Mouse (Mus musculus) MEL (cell line): ENCODE results near the gene Meiob. TPM values are rescaled to one million over a fixed set of nuclear protein-coding genes. Genes with fewer than 3 reads are reported as not detected.

ENCODE experiments used
- DNase-seq: peaks from one replicate; pipeline ENCODE4 v3.0.0; 2011; ENCODE audit warnings: low read depth, low spot score
- H3K27ac ChIP-seq: 2 replicates; pipeline ENCODE4 v1.5.1; 2012; ENCODE audit warnings: low read depth, mild to moderate bottlenecking, control low read depth, low read length, moderate library complexity; ENCODE audit not compliant: control insufficient read depth
- H3K27me3 ChIP-seq, 2 experiments: fragments of 150-350 bp in 1 of 2; sonication (generic) in 1 of 2; 2 replicates each; pipeline ENCODE4 v1.6.1; 2012; ENCODE audit warnings: low read length in 2 of 2, mild to moderate bottlenecking in 2 of 2, improper control_type of control experiment in 1 of 2, moderate library complexity in 1 of 2; ENCODE audit not compliant: insufficient read depth in 2 of 2, control insufficient read depth in 1 of 2
- H3K36me3 ChIP-seq, 2 experiments: 2 replicates each; pipeline ENCODE4 v1.6.1; 2012 to 2014; ENCODE audit warnings: low read length in 2 of 2, improper control_type of control experiment in 1 of 2, inconsistent platforms in 1 of 2, mild to moderate bottlenecking in 1 of 2; ENCODE audit not compliant: insufficient read depth in 2 of 2, control insufficient read depth in 1 of 2
- H3K4me1 ChIP-seq, 2 experiments: fragments of 150-350 bp in 1 of 2; sonication (generic) in 1 of 2; 2 replicates each; pipeline ENCODE4 v1.6.1; 2012; ENCODE audit warnings: low read length in 2 of 2, improper control_type of control experiment in 1 of 2, mild to moderate bottlenecking in 1 of 2; ENCODE audit not compliant: insufficient read depth in 2 of 2, control insufficient read depth in 1 of 2
- H3K4me3 ChIP-seq, 2 experiments: fragments of 150-350 bp in 1 of 2; sonication (generic) in 1 of 2; 2 replicates each; pipeline ENCODE4 v1.5.1; 2012; ENCODE audit warnings: low read depth in 2 of 2, low read length in 2 of 2, mild to moderate bottlenecking in 2 of 2, moderate library complexity in 2 of 2, control low read depth in 1 of 2, improper control_type of control experiment in 1 of 2; ENCODE audit not compliant: control insufficient read depth in 1 of 2, insufficient read depth in 1 of 2
- H3K79me2 ChIP-seq: 2 replicates; pipeline ENCODE4 v1.6.1; 2012; ENCODE audit warnings: mild to moderate bottlenecking, low read length, moderate library complexity; ENCODE audit not compliant: control insufficient read depth, poor library complexity, insufficient read depth
- H3K9ac ChIP-seq: 2 replicates; pipeline ENCODE4 v1.6.1; 2012; ENCODE audit warnings: low read depth, mild to moderate bottlenecking, control low read depth, low read length, moderate library complexity; ENCODE audit not compliant: control insufficient read depth, poor library complexity, severe bottlenecking
- H3K9me3 ChIP-seq: fragments of 150-350 bp; sonication (generic); replicated peaks from 2 replicates; pipeline ENCODE4 v1.6.1; 2012; ENCODE audit warnings: mild to moderate bottlenecking, low read length, improper control_type of control experiment, moderate library complexity; ENCODE audit not compliant: insufficient read depth
- BHLHE40 ChIP-seq: IDR thresholded peaks from 2 replicates; pipeline ENCODE4 v1.6.1; 2012; ENCODE audit warnings: low read depth, mild to moderate bottlenecking, inconsistent platforms, low read length, improper control_type of control experiment, borderline replicate concordance
- CHD1 ChIP-seq: IDR thresholded peaks from 2 replicates; pipeline ENCODE4 v1.6.1; 2012; ENCODE audit warnings: low read depth, mild to moderate bottlenecking, inconsistent platforms, low read length, improper control_type of control experiment
- CHD2 ChIP-seq: IDR thresholded peaks from 2 replicates; pipeline ENCODE4 v1.6.1; 2011; ENCODE audit warnings: low read length, improper control_type of control experiment
- ETS1 ChIP-seq: IDR thresholded peaks from 2 replicates; pipeline ENCODE4 v1.6.1; 2012; ENCODE audit warnings: low read depth, mild to moderate bottlenecking, inconsistent platforms, low read length, improper control_type of control experiment, moderate library complexity
- GABPA ChIP-seq: IDR thresholded peaks from 2 replicates; pipeline ENCODE4 v1.6.1; 2012; ENCODE audit warnings: low read depth, mild to moderate bottlenecking, inconsistent platforms, low read length, improper control_type of control experiment, moderate library complexity
- GATA1 ChIP-seq: IDR thresholded peaks from 2 replicates; pipeline ENCODE4 v1.6.1; 2011; ENCODE audit warnings: low read depth, low read length, improper control_type of control experiment
- HCFC1 ChIP-seq: IDR thresholded peaks from 2 replicates; pipeline ENCODE4 v1.6.1; 2012; ENCODE audit warnings: low read depth, mild to moderate bottlenecking, inconsistent platforms, low read length, improper control_type of control experiment, moderate library complexity
- JUND ChIP-seq: IDR thresholded peaks from 2 replicates; pipeline ENCODE4 v1.6.1; 2011; ENCODE audit warnings: low read depth, mild to moderate bottlenecking, improper control_type of control experiment, low read length
- KAT2A ChIP-seq: conservative IDR thresholded peaks from 2 replicates; pipeline ENCODE4 v1.6.1; 2012; ENCODE audit warnings: low read depth, low read length, improper control_type of control experiment, inconsistent platforms
- MAFK ChIP-seq: IDR thresholded peaks from 2 replicates; pipeline ENCODE4 v1.6.1; 2011; ENCODE audit warnings: low read depth, mild to moderate bottlenecking, low read length, improper control_type of control experiment, borderline replicate concordance
- MAX ChIP-seq: IDR thresholded peaks from 2 replicates; pipeline ENCODE4 v1.6.1; 2011; ENCODE audit warnings: low read length, improper control_type of control experiment
- MAZ ChIP-seq: IDR thresholded peaks from 2 replicates; pipeline ENCODE4 v1.6.1; 2012; ENCODE audit warnings: low read depth, mild to moderate bottlenecking, inconsistent platforms, low read length, improper control_type of control experiment
- MEF2A ChIP-seq: IDR thresholded peaks from 2 replicates; pipeline ENCODE4 v1.6.1; 2014; ENCODE audit warnings: low read depth, mild to moderate bottlenecking, inconsistent platforms, low read length, improper control_type of control experiment; ENCODE audit not compliant: poor library complexity, insufficient replicate concordance, severe bottlenecking; ENCODE audit errors: extremely low read depth
- MXI1 ChIP-seq: IDR thresholded peaks from 2 replicates; pipeline ENCODE4 v1.6.1; 2011; ENCODE audit warnings: mild to moderate bottlenecking, low read depth, low read length, improper control_type of control experiment
- MYB ChIP-seq: IDR thresholded peaks from 2 replicates; pipeline ENCODE4 v1.6.1; 2011; ENCODE audit warnings: mild to moderate bottlenecking, low read depth, low read length, improper control_type of control experiment
- MYC ChIP-seq: IDR thresholded peaks from 2 replicates; pipeline ENCODE4 v1.6.1; 2011; ENCODE audit warnings: low read depth, mild to moderate bottlenecking, low read length, improper control_type of control experiment, moderate library complexity
- NELFE ChIP-seq: IDR thresholded peaks from 2 replicates; pipeline ENCODE4 v1.6.1; 2011; ENCODE audit warnings: low read depth, low read length, improper control_type of control experiment
- NRF1 ChIP-seq: IDR thresholded peaks from 2 replicates; pipeline ENCODE4 v1.6.1; 2014; ENCODE audit warnings: low read depth, mild to moderate bottlenecking, inconsistent platforms, low read length, improper control_type of control experiment, moderate library complexity; ENCODE audit not compliant: poor library complexity, insufficient read depth, severe bottlenecking
- POLR2A ChIP-seq, 2 experiments: IDR thresholded peaks; 2 replicates each; pipeline ENCODE4 v1.6.1; 2011 to 2012; ENCODE audit warnings: low read length in 2 of 2, mild to moderate bottlenecking in 2 of 2, control low read depth in 1 of 2, improper control_type of control experiment in 1 of 2, low read depth in 1 of 2, moderate library complexity in 1 of 2; ENCODE audit not compliant: control insufficient read depth in 1 of 2, insufficient read depth in 1 of 2, poor library complexity in 1 of 2
- POLR2AphosphoS5 ChIP-seq: IDR thresholded peaks from 2 replicates; pipeline ENCODE4 v1.6.1; 2012; ENCODE audit warnings: low read depth, borderline replicate concordance, mild to moderate bottlenecking, inconsistent platforms, low read length, moderate library complexity, mixed read lengths
- RCOR1 ChIP-seq: IDR thresholded peaks from 2 replicates; pipeline ENCODE4 v1.6.1; 2012; ENCODE audit warnings: low read depth, mild to moderate bottlenecking, inconsistent platforms, low read length, improper control_type of control experiment
- SIN3A ChIP-seq: IDR thresholded peaks from 2 replicates; pipeline ENCODE4 v1.6.1; 2012; ENCODE audit warnings: low read length, improper control_type of control experiment, inconsistent platforms
- SMC3 ChIP-seq: IDR thresholded peaks from 2 replicates; pipeline ENCODE4 v1.6.1; 2011; ENCODE audit warnings: low read depth, low read length, improper control_type of control experiment
- USF1 ChIP-seq: IDR thresholded peaks from 2 replicates; pipeline ENCODE4 v1.6.1; 2014; ENCODE audit warnings: low read depth, mild to moderate bottlenecking, inconsistent platforms, low read length, improper control_type of control experiment, moderate library complexity
- ZKSCAN1 ChIP-seq: IDR thresholded peaks from 2 replicates; pipeline ENCODE4 v1.6.1; 2012; ENCODE audit warnings: low read depth, mild to moderate bottlenecking, inconsistent platforms, low read length, improper control_type of control experiment, moderate library complexity
- ZNF384 ChIP-seq: IDR thresholded peaks from 2 replicates; pipeline ENCODE4 v1.6.1; 2012; ENCODE audit warnings: low read depth, mild to moderate bottlenecking, inconsistent platforms, low read length, improper control_type of control experiment
- polyA plus RNA-seq, 2 experiments: library from polyadenylated mRNA; stranded (reverse) in 1 of 2; unstranded in 1 of 2; fragments of >175 nt in 1 of 2; fragments of >200 nt in 1 of 2; gene quantifications; 2 replicates each; pipeline versions ENCODE4 v1.2.1 to v1.2.4; 2012; ENCODE audit warnings: low replicate concordance in 2 of 2, low read depth in 1 of 2; ENCODE audit not compliant: insufficient read length in 2 of 2, insufficient read depth in 1 of 2, missing spikeins in 1 of 2
- total RNA-seq: library from RNA; depleted of rRNA; stranded (reverse); fragments of 300-350 nt; gene quantifications from 2 replicates; pipeline ENCODE4 v1.2.3, GENCODE M21; 2012

Gene Meiob
- total and polyA plus RNA-seq, 3 experiments: 0.11 to 0.15 TPM; not detected in 1

DNA sequence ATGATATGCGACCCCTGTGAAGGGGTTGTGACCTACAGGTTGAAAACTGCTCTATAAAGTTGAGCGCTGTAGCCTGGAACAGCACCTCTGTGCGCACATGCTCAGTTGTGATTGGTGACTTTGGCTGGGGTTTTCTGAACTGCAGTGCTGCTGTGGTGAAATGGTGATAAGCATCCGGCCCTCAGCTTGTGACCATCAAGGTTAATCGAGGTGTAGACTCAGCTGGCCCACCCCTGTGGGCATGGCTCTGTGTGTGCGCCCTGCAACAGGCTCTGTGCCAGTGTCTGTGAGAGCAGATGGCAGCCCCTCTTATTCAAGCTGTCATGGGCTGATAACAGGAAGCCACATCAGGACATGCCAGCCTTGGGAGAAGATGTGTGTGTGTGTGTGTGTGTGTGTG lies 54.9 kb downstream of the Meiob start (continued):
- TF ChIP-seq MAX (no peak), POLR2AphosphoS5 (no peak)

DNA sequence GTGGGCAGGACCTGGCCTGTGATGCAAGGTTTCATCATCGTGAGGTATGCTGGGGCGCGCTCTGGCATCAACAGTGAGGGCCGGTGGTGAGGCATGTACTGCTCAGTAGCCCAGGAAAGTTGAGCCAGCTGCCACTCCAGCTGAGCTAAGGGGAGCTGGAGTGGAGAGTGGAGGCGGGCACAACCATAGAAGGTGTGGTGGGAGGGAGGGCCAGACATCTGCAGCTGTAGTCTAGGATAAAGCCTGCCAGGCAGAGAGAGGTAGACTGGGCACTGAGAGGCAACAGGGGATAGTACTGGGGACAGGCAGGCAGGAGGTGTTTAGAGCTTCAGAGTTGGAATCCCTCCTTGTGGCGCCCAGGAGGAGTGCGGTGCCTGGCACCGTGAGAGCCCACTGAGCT lies 56.0 kb downstream of the Meiob start:
- TF ChIP-seq POLR2A (IDR thresholded peaks at IDR 0.05; ENCODE audit: control insufficient read depth in 1 of 2, insufficient read depth in 1 of 2, low read depth in 1 of 2, low read length in 2 of 2, poor library complexity in 1 of 2) (no peak), SMC3 (no peak), GATA1 (no peak), MAFK (no peak), MYB (no peak), MXI1 (no peak), ZNF384 (no peak)
- Histone ChIP-seq H3K4me3 (no peak overlapping the region), H3K9me3 (no peaks in the 10 kb centered on the region), H3K27ac (no peak overlapping the region), H3K9ac (no peak overlapping the region), H3K4me1 (peaks cover 4 to 16% of the 10 kb centered on the region in 2 experiments), H3K27me3 (no peaks in the 10 kb centered on the region), H3K36me3 (peaks cover 0 to 11% of the 10 kb centered on the region in 2 experiments; a peak in 2 of 4 replicates), H3K79me2 (no peaks in the 10 kb centered on the region)
- no peak for DNase-seq

DNA sequence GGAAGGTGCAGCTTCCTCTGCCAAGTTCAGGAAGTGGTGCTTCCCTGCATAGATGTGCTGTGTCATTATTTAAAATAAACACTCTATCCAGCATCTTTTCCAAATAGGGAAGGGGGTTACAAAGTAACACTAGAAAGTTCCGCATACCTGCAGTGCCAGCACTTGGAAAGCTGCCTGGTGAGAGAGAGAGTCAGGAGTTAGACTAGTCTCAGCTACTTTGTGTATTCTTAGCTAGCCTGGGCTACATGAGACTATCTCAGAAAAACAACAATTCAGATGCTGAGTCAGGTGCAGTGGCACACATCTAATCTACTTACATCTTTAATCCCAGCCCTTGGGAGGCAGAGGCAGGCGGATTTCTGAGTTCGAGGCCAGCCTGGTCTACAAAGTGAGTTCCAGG lies 57.7 kb downstream of the Meiob start:
- DNase-seq: no peak
- Histone ChIP-seq H3K4me1 (peaks cover 4 to 16% of the 10 kb centered on the region in 2 experiments), H3K27ac (no peak overlapping the region)

DNA sequence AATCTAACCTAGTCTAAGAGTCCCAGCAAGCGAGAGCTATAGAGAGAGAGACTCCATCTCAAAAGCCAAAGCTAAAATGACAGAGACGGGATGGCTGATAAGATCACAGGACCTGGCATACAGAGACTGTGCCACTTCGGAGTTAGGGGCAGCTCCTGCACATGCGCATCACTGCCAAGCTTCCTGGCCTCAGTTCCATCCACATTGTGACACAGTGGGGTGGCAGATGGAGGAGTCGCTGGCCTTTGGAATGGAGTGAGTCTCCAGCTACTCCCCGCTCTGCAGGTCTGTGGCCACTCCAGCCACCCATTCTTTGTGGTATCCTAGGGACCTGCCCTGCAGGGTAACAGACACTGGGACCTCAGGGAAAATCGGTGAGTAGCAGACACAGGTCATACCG lies 61.7 kb downstream of the Meiob start, which contains the start of gene Igfals:
Gene Igfals, plus strand, starts transcription at position 222 of the 400 bp plus-strand sequence.
- no peak within 1 kb of the TSS for H3K27ac ChIP-seq
- H3K9me3 ChIP-seq: no peaks in the 10 kb centered on the region
- no peak within 1 kb of the TSS for H3K4me3 ChIP-seq
- H3K36me3 ChIP-seq: no peaks in the 10 kb centered on the region
- H3K79me2 ChIP-seq: no peaks in the 10 kb centered on the region
- H3K9ac ChIP-seq: no peak within 1 kb of the TSS
- no peaks in the 10 kb centered on the region for H3K4me1 ChIP-seq
- no peak for DNase-seq
- H3K27me3 ChIP-seq: no peaks in the 10 kb centered on the region
- TF ChIP-seq JUND: no peak
- TF ChIP-seq NRF1: no peak
- no peak for TF ChIP-seq GABPA
- no peak for TF ChIP-seq NELFE
- TF ChIP-seq KAT2A: no peak
- no peak for TF ChIP-seq GATA1
- TF ChIP-seq MEF2A: no peak
- no peak for TF ChIP-seq CHD2
- no peak for TF ChIP-seq RCOR1
- TF ChIP-seq ETS1: no peak
- no peak for TF ChIP-seq MYC
- TF ChIP-seq MAZ: no peak
- TF ChIP-seq HCFC1: no peak
- TF ChIP-seq MAX: no peak
- TF ChIP-seq MYB: no peak
- no peak for TF ChIP-seq CHD1

More for the DNA sequence above, 57.7 kb downstream of the Meiob start:
- Histone ChIP-seq H3K36me3 (peaks cover 0 to 11% of the 10 kb centered on the region in 2 experiments; a peak in 2 of 4 replicates), H3K27me3 (no peaks in the 10 kb centered on the region), H3K9me3 (no peaks in the 10 kb centered on the region), H3K79me2 (no peaks in the 10 kb centered on the region), H3K9ac (no peak overlapping the region), H3K4me3 (no peak overlapping the region)
- no peak for TF ChIP-seq SIN3A
- no peak for TF ChIP-seq ZNF384
- TF ChIP-seq NELFE: no peak
- TF ChIP-seq BHLHE40: no peak
- no peak for TF ChIP-seq USF1
- TF ChIP-seq ZKSCAN1: no peak
- TF ChIP-seq POLR2AphosphoS5: no peak
- no peak for TF ChIP-seq MEF2A
- TF ChIP-seq RCOR1: no peak
- no peak for TF ChIP-seq MXI1
